Mouse (Mus musculus) brain, embryonic 14.5 days (tissue): ENCODE data around the gene Cep85l.

Experiments used
- CTCF ChIP-seq: fragments of 200-500 bp; IDR thresholded peaks from 2 replicates; pipeline ENCODE4 v1.5.1; 2012; ENCODE audit warnings: inconsistent platforms, mild to moderate bottlenecking, moderate library complexity, borderline replicate concordance; ENCODE audit not compliant: insufficient read depth, insufficient read length; ENCODE audit errors: extremely low read depth
- POLR2A ChIP-seq: fragments of 200-500 bp; IDR thresholded peaks from 2 replicates; pipeline ENCODE4 v1.6.1; 2012; ENCODE audit warnings: mild to moderate bottlenecking, inconsistent platforms, borderline replicate concordance; ENCODE audit not compliant: poor library complexity, insufficient read depth, insufficient read length, severe bottlenecking; ENCODE audit errors: extremely low read depth

DNA sequence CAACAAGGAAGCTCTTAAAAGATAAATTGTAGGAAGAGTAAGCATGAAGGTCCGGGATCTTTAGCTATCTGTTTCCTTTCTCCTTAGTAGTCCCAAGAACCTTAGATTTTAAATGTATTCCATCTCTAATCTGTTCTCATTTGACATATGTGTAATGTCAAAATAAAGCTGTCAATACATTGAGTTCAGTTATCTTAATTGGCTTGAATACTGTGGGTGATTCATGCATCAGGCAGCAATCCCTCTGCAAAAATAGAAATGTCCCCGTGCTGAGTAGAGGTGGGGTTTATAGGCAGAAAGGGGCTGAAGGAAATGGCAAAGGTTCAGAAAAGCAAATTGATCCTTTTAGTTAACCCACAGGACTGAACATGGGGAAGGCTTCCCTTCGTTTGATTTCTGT is 50.5 kb downstream of the Cep85l start:
- TF ChIP-seq CTCF (no peak), POLR2A (no peak)
